Mouse (Mus musculus) right cerebral cortex, postnatal 4 days (tissue): ENCODE measurements around the gene Afp.

Experiments used
- DNase-seq: peaks from one replicate; pipeline ENCODE4 v3.0.0-alpha.2; 2022

Afp gene

DNA sequence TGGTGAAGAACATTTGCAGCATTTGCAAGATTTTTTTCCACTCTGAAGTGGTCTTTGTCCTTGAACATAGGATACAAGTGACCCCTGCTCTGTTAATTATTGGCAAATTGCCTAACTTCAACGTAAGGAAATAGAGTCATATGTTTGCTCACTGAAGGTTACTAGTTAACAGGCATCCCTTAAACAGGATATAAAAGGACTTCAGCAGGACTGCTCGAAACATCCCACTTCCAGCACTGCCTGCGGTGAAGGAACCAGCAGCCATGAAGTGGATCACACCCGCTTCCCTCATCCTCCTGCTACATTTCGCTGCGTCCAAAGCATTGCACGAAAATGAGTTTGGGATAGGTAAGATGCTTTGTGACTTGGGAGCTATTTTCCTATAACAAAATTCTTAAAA is at the start of gene Afp:
TSS of gene Afp (plus strand) at position 220 of the 400 bp plus-strand sequence.
- DNase-seq: no peak

DNA sequence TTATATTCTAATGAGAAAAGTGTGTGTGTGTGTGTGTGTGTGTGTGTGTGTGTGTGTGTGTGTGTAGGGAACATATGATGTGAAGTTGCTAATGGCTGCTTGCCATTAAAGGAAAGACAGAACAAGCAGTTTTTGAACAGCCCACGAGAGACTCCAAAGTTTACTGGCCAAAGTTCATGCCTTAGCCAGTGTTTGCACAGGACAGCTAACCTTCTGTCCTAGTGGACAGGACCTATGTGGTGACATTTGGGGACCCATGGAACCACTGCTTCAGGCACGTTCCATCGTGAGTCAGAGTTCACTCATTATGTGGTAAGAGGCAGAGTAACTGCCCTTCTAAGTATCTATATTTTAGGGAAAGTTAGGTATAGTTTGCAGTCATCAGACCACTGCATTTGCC is 43.0 kb upstream of the Afp start:
- DNase-seq: no peak

DNA sequence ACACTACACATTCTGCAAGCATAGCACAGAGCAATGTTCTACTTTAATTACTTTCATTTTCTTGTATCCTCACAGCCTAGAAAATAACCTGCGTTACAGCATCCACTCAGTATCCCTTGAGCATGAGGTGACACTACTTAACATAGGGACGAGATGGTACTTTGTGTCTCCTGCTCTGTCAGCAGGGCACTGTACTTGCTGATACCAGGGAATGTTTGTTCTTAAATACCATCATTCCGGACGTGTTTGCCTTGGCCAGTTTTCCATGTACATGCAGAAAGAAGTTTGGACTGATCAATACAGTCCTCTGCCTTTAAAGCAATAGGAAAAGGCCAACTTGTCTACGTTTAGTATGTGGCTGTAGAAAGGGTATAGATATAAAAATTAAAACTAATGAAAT is 40.6 kb upstream of the Afp start:
- DNase-seq: no peak

DNA sequence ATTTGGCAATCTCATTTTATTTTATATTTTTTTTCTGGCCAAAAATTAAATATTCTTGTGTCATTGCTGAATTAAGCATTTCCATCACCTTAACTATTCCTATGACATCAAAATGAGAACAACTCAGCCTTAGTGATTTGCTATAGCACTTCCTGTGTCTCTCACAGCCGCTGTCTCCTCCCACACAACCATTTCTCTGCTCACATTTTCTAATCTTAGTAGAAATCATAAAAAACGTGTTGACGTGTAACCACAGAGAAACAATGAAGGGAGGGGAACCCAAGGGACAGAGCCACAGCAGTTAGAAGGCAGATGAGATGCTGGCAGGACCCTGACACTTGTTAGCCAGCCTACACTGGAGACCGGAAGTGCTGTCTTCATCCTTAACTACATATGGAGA is 37.8 kb upstream of the Afp start:
- no peak for DNase-seq

DNA sequence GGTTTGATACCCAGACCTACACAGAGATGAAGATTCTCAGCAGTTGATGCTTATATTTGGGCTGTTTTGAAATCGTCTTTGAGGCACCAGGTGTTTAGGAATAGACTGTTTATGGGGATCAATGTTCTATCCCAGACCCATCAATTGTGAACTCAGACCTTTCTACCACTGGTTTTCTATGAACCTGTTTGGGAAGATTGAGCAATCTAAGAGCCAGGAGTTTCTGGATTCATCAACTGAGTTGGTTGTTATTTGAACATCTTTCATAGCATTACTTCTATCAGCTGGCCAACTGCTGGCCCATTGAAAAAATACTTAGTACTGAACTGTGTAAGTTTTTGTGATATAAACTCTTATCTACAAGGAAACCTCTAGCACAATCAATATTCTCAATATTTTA is 33.3 kb upstream of the Afp start:
- no peak for DNase-seq

DNA sequence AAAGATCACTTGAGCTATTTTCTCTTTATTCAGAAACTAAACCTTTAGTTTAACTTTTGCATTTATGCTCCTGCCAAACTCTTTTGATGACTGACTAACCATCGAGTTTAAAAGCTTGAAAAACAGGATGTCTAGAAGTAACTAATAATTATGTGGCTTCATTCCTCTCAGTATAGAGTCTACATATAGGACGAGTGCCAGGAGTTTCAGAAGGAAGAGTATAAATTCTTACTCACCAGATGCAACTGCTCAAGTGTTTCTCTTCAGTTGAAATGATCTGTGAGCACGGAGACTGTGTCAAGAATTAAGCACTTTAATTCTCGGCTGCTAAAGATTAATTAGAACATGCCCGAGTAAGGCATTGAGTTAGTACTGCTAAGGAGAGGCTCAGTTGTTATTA is 31.8 kb upstream of the Afp start:
- DNase-seq: no peak

DNA sequence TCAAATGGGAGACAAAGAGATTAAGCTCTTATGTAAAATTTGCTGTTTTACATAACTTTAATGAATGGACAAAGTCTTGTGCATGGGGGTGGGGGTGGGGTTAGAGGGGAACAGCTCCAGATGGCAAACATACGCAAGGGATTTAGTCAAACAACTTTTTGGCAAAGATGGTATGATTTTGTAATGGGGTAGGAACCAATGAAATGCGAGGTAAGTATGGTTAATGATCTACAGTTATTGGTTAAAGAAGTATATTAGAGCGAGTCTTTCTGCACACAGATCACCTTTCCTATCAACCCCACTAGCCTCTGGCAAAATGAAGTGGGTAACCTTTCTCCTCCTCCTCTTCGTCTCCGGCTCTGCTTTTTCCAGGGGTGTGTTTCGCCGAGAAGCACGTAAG is 29.9 kb upstream of the Afp start, which contains the start of gene Alb:
TSS of gene Alb (plus strand) at position 279 of the 400 bp plus-strand sequence.
- no peak for DNase-seq

DNA sequence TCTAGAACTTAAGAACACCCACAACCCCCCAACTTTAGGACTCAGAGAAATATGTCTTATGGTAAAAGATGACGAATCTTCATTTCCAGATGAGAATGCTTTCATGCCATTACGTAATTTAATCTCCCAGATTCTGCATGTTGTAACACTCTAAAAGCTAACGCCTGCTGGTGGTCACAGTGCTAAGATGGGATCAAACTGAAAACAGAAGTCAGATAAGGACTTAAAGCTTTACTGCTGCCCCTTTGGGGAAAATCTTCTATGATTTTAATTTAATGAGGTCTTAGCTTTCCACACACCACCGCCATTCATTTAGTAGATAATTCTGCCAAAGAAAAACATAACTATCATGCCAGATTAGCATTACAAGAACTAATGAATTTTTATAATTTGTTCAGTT is 23.7 kb upstream of the Afp start:
- DNase-seq: no peak

DNA sequence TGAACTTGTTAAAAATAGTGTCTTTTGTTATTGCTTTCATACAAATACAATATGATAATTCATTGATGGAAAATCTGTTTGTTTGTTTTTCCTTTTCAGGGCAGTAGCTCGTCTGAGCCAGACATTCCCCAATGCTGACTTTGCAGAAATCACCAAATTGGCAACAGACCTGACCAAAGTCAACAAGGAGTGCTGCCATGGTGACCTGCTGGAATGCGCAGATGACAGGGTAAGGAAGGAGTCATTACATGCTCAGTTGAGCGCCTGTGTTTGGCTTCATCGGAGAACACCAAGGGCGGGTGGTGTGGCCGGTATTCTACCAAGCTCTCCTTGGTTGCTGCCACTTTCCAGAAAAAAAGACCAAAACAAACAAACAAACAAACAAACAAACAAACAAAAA is 23.3 kb upstream of the Afp start:
- no peak for DNase-seq

DNA sequence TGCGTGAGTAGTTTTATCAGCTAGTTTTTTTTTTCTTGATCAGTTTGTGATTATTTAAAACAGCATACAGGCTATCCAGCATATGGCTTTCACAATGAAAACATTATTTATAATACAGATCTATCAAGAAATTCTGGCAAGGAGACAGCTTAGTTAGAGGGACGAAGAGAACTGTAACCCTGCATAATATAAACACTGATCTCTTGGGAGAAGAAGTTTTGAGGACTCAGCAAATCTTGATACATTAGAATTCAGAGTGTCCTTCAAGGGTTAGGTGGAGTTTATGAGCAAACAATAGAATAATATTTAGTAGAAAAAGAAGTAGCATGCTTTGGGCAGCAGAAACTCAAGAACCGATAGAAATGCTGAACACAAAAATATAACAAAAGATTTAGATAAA is 19.7 kb upstream of the Afp start:
- DNase-seq: no peak

DNA sequence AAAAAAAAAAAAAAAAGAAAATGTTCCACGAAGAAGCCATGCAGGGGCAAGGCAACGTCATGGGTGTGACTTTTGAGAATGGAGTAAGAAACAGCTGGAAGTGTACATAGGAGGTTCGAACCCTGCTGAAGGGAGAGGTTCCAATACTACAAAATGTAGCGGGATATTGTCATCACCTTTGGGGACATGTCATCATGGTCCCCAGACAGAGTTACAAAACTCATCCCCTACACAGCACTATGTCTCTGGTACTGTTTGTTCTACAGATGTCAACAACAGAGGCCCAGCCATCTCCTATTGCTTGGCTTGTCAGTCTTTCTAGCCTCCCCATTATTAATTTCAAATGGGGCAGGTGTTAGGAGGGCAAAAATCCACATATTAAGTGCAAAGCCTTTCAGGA is 16.6 kb upstream of the Afp start:
- DNase-seq: no peak

DNA sequence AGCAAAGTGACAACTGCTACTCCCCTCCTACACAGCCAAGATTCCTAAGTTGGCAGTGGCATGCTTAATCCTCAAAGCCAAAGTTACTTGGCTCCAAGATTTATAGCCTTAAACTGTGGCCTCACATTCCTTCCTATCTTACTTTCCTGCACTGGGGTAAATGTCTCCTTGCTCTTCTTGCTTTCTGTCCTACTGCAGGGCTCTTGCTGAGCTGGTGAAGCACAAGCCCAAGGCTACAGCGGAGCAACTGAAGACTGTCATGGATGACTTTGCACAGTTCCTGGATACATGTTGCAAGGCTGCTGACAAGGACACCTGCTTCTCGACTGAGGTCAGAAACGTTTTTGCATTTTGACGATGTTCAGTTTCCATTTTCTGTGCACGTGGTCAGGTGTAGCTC is 16.2 kb upstream of the Afp start:
- DNase-seq: no peak

DNA sequence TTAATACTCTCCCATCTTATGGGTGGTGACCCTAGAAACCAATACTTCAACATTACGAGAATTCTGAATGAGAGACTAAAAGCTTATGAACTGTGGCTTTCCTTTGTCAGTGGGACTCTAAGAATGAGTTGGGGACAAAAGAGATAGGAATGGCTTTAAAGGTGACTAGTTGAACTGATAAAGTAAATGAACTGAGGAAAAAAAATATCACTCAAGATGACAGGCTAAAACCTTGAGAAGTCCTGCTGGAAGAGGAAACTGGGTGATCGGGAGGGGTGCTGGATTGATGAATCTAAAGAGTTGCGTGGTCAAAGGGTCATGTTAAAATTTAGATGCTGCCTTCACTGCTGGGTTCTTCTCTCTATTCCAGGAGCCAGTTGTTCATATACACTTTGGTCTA is 13.8 kb upstream of the Afp start:
- DNase-seq: no peak

DNA sequence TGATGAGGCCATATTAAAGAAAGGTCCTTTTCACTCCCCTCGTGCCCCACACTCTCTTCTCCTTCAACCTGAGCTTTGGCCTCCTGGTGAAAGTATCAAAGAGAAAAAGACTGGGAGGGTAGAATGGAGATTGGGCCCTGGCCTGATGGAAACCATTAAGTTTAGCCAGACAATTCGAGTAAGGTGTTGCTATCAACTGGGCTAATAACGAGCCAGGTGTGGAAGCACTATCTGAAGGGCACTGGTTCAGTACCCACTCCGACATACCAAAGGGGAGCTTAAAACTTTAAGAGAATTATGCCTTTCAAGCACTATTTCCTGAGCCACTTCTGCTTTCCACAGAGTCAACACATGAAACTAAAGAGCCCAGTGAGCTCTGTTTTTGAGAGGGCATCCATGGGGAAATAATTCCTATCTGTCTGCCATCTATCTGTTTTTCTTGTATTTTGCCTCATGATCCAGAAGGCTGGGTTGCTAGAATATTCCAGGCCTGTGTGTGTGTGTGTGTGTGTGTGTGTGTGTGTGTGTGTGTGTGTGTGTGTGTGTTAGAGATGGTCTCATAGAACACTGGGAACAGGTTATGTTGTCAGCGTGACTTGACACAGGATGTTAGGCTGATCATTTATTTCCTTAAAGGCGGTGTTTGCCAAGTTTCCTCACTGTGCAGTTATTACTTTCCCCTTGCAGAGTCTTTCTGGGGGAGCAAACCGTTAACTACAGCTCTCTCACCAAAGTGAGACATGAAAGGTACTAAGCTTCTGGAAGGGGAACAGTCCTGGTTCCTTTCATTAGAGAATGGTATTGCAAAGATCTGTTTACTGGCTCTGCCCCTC is 13.0 kb upstream of the Afp start:
- DNase-seq: no peak

DNA sequence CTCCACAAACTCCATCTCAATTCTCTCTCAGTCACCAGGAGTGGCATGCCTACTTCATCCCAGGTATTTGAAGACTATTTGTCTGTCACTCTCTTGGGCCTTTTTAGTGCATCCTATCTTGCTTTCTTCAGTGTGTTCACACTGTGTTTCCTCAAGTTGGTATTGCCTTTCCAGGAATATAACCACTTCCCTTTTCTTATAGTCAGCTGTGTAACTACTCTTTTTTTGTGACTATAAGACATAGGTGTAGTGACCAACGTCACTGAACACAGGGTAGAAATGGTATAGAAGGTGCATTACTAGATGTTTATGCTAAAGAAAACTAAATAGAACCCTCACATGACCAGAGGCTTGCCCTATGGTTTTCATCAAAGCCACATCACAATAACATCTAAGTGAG is 11.7 kb upstream of the Afp start:
- DNase-seq: no peak

DNA sequence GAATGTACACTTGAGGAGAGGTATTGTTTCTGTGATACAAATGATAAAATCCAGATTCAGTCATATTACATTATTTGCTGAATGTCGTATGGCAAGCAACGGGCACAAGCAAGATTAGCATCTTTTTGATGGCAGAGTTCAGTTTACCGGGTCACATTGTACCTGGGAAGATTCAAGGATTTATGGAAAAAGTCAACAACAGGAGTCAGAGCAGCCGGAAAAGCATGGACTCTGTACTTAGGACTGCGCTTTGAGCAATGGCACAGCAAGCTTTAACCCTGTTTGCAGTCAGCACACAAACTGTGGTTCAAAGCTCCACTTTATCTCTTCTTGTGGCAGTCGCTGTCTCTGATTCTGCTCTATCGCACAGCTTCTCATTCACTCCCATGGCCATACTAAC is 4.9 kb upstream of the Afp start:
- no peak for DNase-seq

DNA sequence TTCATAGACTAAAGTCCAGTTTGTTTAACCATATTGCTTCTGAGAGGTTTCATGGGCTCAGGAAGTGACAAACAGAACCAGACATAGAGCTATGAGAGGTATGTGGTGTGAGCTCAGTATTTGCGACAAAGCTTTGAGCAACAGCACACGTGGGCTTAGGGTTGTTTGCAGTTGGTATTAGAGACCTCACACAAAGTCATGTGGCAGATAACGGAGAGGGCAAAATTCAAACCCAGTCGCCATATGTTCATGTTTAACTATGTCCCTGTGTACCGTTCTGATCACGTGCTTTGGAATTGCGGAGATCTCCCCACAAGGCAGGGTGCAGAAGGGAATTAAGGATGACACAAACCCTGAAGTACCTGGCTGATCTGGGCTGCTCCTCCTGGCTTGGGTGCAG is 2.2 kb upstream of the Afp start:
- no peak for DNase-seq

DNA sequence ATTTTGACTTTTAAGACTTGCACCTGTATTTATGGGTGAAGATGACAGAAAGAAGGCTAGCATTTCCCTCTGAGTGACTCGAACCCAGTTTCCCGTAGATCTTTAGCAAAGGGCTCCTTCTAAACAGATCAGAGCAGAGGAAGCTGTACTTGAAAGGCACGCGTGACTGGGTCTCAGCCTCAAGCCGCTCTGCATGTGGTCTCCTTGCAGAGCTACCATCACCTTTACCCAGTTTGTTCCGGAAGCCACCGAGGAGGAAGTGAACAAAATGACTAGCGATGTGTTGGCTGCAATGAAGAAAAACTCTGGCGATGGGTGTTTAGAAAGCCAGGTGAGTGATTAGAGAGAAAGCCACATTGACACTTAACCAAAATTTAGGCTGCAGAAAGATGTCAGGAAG is 1.9 kb downstream of the Afp start:
- no peak for DNase-seq

DNA sequence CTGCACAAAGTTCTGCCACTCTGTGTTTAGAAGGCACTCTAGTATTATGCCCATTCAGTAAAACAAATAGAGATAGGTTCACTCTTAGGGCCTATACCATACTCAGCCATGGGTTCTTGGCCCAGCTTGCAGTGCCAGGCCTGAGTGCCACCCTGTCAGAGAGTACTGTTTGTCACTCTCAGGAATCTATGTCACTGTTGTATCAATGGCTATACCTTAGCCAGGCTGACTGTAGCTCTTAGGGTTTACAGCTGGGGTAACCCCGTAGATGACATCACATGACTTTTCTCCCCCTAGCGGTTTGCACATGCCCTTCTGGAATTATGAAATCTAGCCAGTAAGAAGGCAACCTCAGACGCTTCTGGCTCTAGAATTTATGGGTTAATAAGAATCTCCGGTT is 3.8 kb downstream of the Afp start:
- DNase-seq: no peak

DNA sequence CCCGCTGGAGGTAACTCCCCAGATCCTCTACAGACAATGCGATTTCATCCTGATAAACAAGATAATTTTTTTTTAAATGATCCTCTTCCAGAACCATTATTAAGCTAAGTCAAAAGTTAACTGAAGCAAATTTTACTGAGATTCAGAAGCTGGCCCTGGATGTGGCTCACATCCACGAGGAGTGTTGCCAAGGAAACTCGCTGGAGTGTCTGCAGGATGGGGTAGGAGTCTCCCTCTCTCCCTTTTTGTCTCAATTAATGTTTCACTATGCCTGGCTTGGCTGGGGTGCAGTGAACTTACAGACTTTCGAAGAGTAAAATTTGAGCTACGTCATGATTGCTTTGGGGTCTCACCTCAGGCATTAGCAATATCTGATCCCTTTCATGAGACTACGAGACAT is 9.0 kb downstream of the Afp start:
- no peak for DNase-seq

DNA sequence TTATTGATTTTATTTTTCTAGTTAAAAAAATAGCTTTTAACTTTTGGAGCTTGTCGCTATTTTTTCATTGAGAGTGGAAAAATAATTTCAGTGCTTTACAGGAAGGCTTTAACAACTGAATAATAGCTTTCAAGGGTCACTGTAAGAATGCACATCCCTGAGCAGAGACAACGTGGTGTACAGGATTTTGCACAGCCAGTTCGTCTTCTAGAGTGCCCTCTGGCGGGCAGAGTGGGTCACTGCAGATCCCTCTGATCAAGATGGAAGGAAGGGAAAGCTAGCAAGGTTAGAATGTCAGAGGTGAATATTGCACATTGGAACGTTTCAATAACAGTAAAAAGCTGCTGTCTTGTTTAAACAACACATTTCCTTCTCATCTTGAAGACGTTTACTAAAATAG is 10.2 kb downstream of the Afp start:
- DNase-seq: peak; percentile 78

DNA sequence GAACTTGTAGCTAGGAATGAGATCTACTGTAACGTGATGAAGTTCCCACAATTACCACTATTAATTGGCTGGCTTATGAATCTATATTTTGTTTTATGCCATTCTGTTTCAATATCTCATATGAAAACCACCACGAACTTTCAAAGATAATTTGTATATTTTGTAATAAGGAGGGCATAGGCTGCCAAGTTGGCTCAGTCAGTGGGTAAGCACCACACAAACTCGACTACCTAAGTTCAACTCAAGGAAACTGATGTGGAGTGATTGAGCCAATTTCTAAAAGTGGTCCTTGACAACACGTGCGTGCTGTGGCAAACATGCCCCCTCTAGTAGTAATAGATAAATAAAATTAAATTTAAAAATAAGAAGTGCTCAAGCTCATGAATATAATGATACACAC is 11.2 kb downstream of the Afp start:
- no peak for DNase-seq

DNA sequence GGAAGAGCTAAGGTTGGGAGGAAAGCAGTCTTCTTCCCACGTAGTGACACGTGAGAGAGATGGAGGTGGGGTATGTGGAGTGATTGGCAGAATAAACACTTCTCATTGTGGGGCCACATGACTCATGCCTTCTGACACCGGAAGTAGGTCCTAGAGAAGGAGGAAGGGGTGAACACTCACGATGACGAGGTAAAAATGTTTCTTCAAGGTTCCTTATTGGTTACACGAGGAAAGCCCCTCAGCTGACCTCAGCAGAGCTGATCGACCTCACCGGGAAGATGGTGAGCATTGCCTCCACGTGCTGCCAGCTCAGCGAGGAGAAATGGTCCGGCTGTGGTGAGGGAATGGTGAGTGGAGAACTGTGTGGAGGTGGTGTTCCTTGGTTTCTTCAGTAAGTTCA is 14.2 kb downstream of the Afp start:
- DNase-seq: no peak

DNA sequence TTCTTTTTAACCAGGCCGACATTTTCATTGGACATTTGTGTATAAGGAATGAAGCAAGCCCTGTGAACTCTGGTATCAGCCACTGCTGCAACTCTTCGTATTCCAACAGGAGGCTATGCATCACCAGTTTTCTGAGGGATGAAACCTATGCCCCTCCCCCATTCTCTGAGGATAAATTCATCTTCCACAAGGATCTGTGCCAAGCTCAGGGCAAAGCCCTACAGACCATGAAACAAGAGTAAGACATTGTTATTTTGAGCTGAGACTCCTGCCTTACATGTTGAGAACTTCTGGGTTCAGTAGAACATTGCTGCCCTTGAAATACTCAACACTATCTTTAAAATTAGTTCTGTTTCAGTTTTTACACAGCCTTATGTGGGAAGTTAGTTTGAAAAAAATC is 16.0 kb downstream of the Afp start:
- no peak for DNase-seq

DNA sequence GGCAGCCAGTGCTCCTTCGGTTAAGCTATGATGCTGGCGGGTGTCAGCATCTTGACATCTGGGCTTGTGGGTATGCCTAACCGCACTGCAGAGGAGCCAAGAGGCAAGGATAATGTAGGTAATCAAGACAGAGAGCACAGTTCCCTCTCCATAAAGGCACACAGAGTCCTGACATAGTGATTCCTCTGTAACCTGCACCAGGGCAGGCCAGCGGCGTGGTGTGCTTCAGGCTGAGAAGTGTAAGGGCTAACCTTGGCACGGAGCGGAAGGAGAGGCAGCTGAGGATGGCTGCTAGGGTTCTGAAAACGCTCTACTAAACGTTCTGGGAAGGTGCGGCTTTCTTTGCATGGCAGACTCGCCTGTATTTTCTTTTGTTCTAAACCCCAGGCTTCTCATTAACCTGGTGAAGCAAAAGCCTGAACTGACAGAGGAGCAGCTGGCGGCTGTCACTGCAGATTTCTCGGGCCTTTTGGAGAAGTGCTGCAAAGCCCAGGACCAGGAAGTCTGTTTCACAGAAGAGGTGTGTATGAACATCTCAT is 16.9 kb downstream of the Afp start:
- no peak for DNase-seq
